Mouse (Mus musculus) stomach, embryonic 14.5 days (tissue): ENCODE measurements around the gene Gm10300. TPM values are rescaled to one million over a fixed set of nuclear protein-coding genes. Genes with fewer than 3 reads are reported as not detected.

Source experiments
- ATAC-seq: fragments of 200-750 bp; cut with Nextera tagmentation; 2 replicates; pipeline ENCODE4 v1.8.0; 2017; ENCODE audit warnings: low read depth, moderate TSS enrichment; ENCODE audit not compliant: insufficient number of reproducible peaks, insufficient read depth, low FRiP score
- H3K27ac ChIP-seq: fragments of 300-500 bp; sonication (generic); 2 replicates; pipeline ENCODE4 v1.5.1; 2014; ENCODE audit warnings: mild to moderate bottlenecking, low read length, moderate library complexity, mixed read lengths
- H3K27me3 ChIP-seq: fragments of 300-500 bp; sonication (generic); 2 replicates; pipeline ENCODE4 v1.6.1; 2014; ENCODE audit warnings: low read length, control low read depth, mixed read lengths; ENCODE audit not compliant: control insufficient read depth, insufficient read depth
- H3K36me3 ChIP-seq: fragments of 300-500 bp; sonication (generic); 2 replicates; pipeline ENCODE4 v1.6.1; 2014; ENCODE audit warnings: mild to moderate bottlenecking, control low read depth, low read length, moderate library complexity, mixed read lengths; ENCODE audit not compliant: control insufficient read depth, insufficient read depth
- H3K4me1 ChIP-seq: fragments of 300-500 bp; sonication (generic); 2 replicates; pipeline ENCODE4 v1.6.1; 2014; ENCODE audit warnings: low read length, control low read depth, mixed read lengths; ENCODE audit not compliant: control insufficient read depth, insufficient read depth
- H3K4me2 ChIP-seq: fragments of 300-500 bp; sonication (generic); replicated peaks from 2 replicates; pipeline ENCODE4 v1.6.1; 2014; ENCODE audit warnings: low read depth, low read length, control low read depth
- H3K4me3 ChIP-seq: fragments of 300-500 bp; sonication (generic); 2 replicates; pipeline ENCODE4 v1.5.1; 2014; ENCODE audit warnings: low read depth, low read length, control low read depth
- H3K9ac ChIP-seq: fragments of 300-500 bp; sonication (generic); replicated peaks from 2 replicates; pipeline ENCODE4 v1.6.1; 2014; ENCODE audit warnings: low read depth, mild to moderate bottlenecking, control low read depth, low read length, moderate library complexity, mixed read lengths
- H3K9me3 ChIP-seq: fragments of 300-500 bp; sonication (generic); 2 replicates; pipeline ENCODE4 v1.6.1; 2016; ENCODE audit warnings: low read depth, low read length, control low read depth; ENCODE audit not compliant: control insufficient read depth
- WGBS: fragments of 180-500 bp; shearing (Covaris S2); extraction: QIAGEN DNeasy Blood & Tissue Kit; methylation state at CpG from one replicate; pipeline ENCODE4 v1.1.7; 2014; 5-methylcytosine and 5-hydroxymethylcytosine counted together
- polyA plus RNA-seq: library from polyadenylated mRNA; unstranded; fragments of >200 nt; fragmentation: Nextera tagmentation; extraction: Ambion mirVana; gene quantifications from 2 replicates; pipeline ENCODE4 v1.2.1, GENCODE M21; 2014

Gene Gm10300
- polyA plus RNA-seq, 1 experiment from 2014 or later, result 0.27 TPM

- Histone ChIP-seq H3K9me3 (no peaks in the 10 kb centered on the region), H3K27me3 (no peaks in the 10 kb centered on the region), H3K4me1 (0 out of 2 replicates have a peak, but pooled peaks cover 4% of the 10 kb centered on the region), H3K4me3 (no peak overlapping the region), H3K36me3 (no peaks in the 10 kb centered on the region), H3K9ac (no peak overlapping the region), H3K27ac (no peak overlapping the region), H3K4me2 (no peak overlapping the region)
- ATAC-seq, result no peak
- WGBS, result 57% methylated on average over 5 of the region's 5 CpGs
Measured at GRCm38 (mm10) chr4:132037137-132037536, 37.4 kb upstream of the Gm10300 start.

GRCm38 (mm10) chr4:132037991-132038390 is 36.5 kb upstream of the Gm10300 start:
- Histone ChIP-seq H3K36me3 (no peaks in the 10 kb centered on the region), H3K9me3 (no peaks in the 10 kb centered on the region), H3K4me1 (0 out of 2 replicates have a peak, but pooled peaks cover 4% of the 10 kb centered on the region), H3K27ac (no peak overlapping the region), H3K27me3 (no peaks in the 10 kb centered on the region), H3K4me2 (no peak overlapping the region), H3K4me3 (no peak overlapping the region), H3K9ac (no peak overlapping the region)
- no peak for ATAC-seq
- WGBS, result 32% methylated on average over 7 of the region's 7 CpGs

- Histone ChIP-seq H3K4me3 (no peak overlapping the region), H3K36me3 (no peaks in the 10 kb centered on the region), H3K27me3 (no peaks in the 10 kb centered on the region), H3K9me3 (no peaks in the 10 kb centered on the region), H3K27ac (no peak overlapping the region), H3K4me1 (0 out of 2 replicates have a peak, but pooled peaks cover 4% of the 10 kb centered on the region), H3K9ac (no peak overlapping the region), H3K4me2 (no peak overlapping the region)
- 84% methylated on average over 2 of the region's 2 CpGs for WGBS
- ATAC-seq, result no peak
Measured at GRCm38 (mm10) chr4:132038809-132039208, 35.7 kb upstream of the Gm10300 start.

GRCm38 (mm10) chr4:132039521-132039920 is 35.0 kb upstream of the Gm10300 start:
- WGBS, result 88% methylated on average over 2 of the region's 2 CpGs

GRCm38 (mm10) chr4:132039975-132040645 is 34.4 kb upstream of the Gm10300 start:
- H3K27ac ChIP-seq, result no peak overlapping the region

More at GRCm38 (mm10) chr4:132039521-132039920, 35.0 kb upstream of the Gm10300 start:
- Histone ChIP-seq H3K4me1 (0 out of 2 replicates have a peak, but pooled peaks cover 4% of the 10 kb centered on the region), H3K4me2 (no peak overlapping the region), H3K9me3 (no peaks in the 10 kb centered on the region), H3K27ac (no peak overlapping the region), H3K4me3 (no peak overlapping the region), H3K27me3 (no peaks in the 10 kb centered on the region), H3K9ac (no peak overlapping the region), H3K36me3 (no peaks in the 10 kb centered on the region)
- ATAC-seq, result no peak

GRCm38 (mm10) chr4:132041471-132042332 is 32.8 kb upstream of the Gm10300 start:
- H3K4me3 ChIP-seq, result no peak overlapping the region
- no peak overlapping the region for H3K9ac ChIP-seq
- no peak overlapping the region for H3K4me2 ChIP-seq
- H3K9me3 ChIP-seq, result no peaks in the 10 kb centered on the region
- no peaks in the 10 kb centered on the region for H3K36me3 ChIP-seq
- 0 out of 2 replicates have a peak, but pooled peaks cover 4% of the 10 kb centered on the region for H3K4me1 ChIP-seq
- H3K27ac ChIP-seq, result no peak overlapping the region
- H3K27me3 ChIP-seq, result no peaks in the 10 kb centered on the region
- ATAC-seq, result no peak
- WGBS, result 66% methylated on average over 6 of the region's 6 CpGs

More at GRCm38 (mm10) chr4:132039975-132040645, 34.4 kb upstream of the Gm10300 start:
- Histone ChIP-seq H3K9me3 (no peaks in the 10 kb centered on the region), H3K4me3 (no peak overlapping the region), H3K4me1 (0 out of 2 replicates have a peak, but pooled peaks cover 4% of the 10 kb centered on the region), H3K9ac (no peak overlapping the region), H3K36me3 (no peaks in the 10 kb centered on the region), H3K27me3 (no peaks in the 10 kb centered on the region), H3K4me2 (no peak overlapping the region)
- ATAC-seq, result no peak
- WGBS, result 75% methylated on average over 8 of the region's 8 CpGs

- Histone ChIP-seq H3K4me3 (no peak overlapping the region), H3K36me3 (no peaks in the 10 kb centered on the region), H3K4me1 (no peaks in the 10 kb centered on the region), H3K27me3 (no peaks in the 10 kb centered on the region), H3K27ac (no peak overlapping the region), H3K9ac (no peak overlapping the region), H3K4me2 (no peak overlapping the region), H3K9me3 (no peaks in the 10 kb centered on the region)
- 84% methylated on average over 3 of the region's 3 CpGs for WGBS
- ATAC-seq, result no peak
Measured at GRCm38 (mm10) chr4:132043726-132044125, 30.8 kb upstream of the Gm10300 start.
